Mouse (Mus musculus): ENCODE measurements around the gene Aldh8a1. TPM values are rescaled to one million over a fixed set of nuclear protein-coding genes. Genes with fewer than 3 reads are reported as not detected.

Aldh8a1 gene
- not detected in 2 replicates for polyA plus RNA-seq (2012; rRNA removed; ENCODE audit: low replicate concordance)

GRCm38 (mm10) chr10:21376682-21377473 is at the start of gene Aldh8a1:
TSS of gene Aldh8a1 (plus strand) at chr10:21377291.

Other genes starting within 250 kb of the Aldh8a1 start
- 0.39 and 3.5 TPM in 2 replicates for gene Myb, start 216.3 kb upstream of the Aldh8a1 start, polyA plus RNA-seq (2012; rRNA removed; ENCODE audit: low replicate concordance)
- gene Hbs1l, start 81.3 kb upstream of the Aldh8a1 start, polyA plus RNA-seq (2012; rRNA removed; ENCODE audit: low replicate concordance) = 14.1 and 17.6 TPM in 2 replicates
- gene 1700020N01Rik, start 215.9 kb downstream of the Aldh8a1 start, polyA plus RNA-seq (2012; rRNA removed; ENCODE audit: low replicate concordance) = not detected in 2 replicates